Mouse (Mus musculus) olfactory bulb, adult 2 months (tissue): ENCODE results near the gene Limd1.

ENCODE experiments used
- CTCF ChIP-seq: fragments of 200-500 bp; IDR thresholded peaks from 2 replicates; pipeline ENCODE4 v1.5.1; 2012; ENCODE audit warnings: low read depth, mild to moderate bottlenecking, low read length, moderate library complexity; ENCODE audit not compliant: insufficient read depth
- POLR2A ChIP-seq: fragments of 200-500 bp; IDR thresholded peaks from 2 replicates; pipeline ENCODE4 v1.6.1; 2012; ENCODE audit warnings: mild to moderate bottlenecking, low read depth, low read length, moderate library complexity; ENCODE audit not compliant: insufficient read depth

- TF ChIP-seq POLR2A = no peak
- TF ChIP-seq CTCF = no peak
Measured at GRCm38 (mm10) chr9:123467141-123467620, 11.3 kb upstream of the Limd1 start.
